Mouse (Mus musculus): Measurements from ENCODE around the gene Tcfl5.

Tcfl5 gene

GRCm38 (mm10) chr2:180642555-180643260 lies at the start of gene Tcfl5:
TSS of gene Tcfl5 (minus strand) at chr2:180642708.
- DNase-seq = no peak

- no peak for DNase-seq
These were observed 47.3 kb upstream of the Tcfl5 start for GRCm38 (mm10) chr2:180689841-180690240.

DNA sequence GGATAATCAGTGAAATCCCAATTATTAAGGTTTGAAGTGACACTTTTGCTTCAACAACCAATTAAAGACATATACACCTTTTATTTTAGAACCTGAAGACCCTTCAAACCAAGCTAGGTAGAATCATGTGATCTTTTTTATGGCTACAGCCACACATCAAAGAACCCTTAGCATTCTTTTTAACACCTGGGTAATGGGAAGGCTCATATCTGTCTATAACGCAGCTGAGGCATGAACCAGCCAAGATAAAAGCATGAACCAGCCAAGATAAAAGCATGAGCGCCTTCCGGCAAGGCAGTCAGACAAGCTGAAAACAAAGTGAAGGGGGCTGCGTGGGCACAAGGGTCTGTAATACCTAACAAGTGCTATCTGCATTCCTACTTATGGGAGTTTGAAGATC lies 41.5 kb upstream of the Tcfl5 start:
- no peak for DNase-seq

DNA sequence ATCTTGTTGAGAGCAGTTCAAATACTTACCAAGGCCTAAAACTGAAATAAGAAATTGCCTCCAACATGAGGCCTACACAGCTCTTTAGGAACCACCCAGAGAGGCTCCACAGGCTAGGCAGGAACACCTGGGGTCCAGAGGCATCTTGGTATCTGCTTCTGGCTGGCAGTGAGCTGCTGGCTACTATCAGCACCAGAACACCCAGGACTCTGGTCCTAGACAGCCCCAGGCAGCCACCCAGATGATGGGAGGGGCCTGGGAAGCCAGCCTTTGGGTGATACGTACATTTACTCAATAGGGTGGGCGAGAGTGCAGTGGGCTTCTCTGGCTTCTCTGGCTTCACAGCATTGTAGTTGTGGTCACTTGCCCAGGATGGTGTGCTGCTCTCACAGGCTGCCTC lies 41.0 kb upstream of the Tcfl5 start:
- DNase-seq = peak; percentile 47

- no peak for DNase-seq
These were observed 38.7 kb upstream of the Tcfl5 start for GRCm38 (mm10) chr2:180681225-180681624.

DNA sequence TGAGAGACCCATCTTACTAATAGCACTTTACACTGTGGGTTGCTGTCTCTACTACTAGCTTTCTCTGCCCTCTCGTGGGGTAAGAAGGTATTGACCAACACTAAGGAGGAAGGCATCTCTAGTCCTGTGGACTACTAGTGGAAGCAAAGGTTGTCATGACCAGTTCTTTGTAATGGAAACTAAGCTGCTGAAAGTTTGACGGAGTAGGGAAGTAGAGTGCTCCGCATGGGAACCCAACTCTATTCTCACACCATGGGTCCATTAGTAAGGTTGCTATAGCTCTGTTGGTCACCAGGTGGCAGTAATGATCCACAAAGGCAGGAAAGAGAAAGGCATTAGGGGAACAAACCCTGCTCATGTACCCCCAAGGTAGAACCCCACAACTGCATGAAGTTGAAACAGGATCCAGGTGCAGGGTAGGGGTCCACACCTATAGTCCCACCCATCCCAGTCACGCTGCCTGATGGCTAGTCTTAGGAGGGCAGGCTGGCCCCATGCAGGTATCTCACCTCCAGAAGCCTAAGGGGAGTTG lies 36.2 kb upstream of the Tcfl5 start:
- DNase-seq = peak; percentile 66

DNA sequence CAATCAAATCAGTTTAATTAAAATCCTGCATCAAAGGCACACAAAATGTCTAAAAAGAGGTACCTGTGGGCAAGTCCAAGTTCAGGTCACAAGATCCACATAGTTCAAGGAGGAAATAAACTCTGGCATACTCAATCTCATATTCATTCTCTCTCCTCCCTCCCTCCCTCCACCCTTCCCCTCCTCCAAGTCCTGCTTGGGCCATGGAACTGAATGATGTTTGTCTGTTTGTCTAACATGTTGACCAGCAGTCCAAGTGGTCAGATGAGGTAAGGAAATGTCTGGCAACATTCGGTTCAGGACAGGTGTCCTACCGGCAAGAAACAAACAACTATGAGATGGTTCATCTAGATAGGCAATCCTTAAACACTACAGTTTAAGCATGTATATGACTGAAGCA lies 34.2 kb upstream of the Tcfl5 start:
- no peak for DNase-seq

DNA sequence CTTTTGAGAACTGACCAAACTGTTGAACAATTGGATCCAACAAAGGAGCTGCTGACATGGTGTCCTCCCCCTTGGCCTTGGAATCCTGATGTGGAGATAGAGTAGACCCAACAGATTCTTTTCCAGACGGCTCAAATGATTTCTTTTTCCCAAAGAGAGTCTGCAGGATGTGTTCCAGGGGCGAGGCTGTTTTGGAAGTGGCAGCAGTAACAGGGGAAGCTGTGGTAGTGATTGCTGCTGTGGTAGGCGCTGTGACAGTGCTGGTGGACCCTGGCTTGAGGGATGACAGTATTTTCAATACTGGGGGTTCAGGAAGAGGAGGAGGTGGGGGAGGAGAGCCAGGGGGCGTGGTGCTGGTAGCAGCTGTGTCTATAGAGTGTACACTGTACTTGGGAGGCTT lies 19.5 kb upstream of the Tcfl5 start:
- DNase-seq = no peak

DNA sequence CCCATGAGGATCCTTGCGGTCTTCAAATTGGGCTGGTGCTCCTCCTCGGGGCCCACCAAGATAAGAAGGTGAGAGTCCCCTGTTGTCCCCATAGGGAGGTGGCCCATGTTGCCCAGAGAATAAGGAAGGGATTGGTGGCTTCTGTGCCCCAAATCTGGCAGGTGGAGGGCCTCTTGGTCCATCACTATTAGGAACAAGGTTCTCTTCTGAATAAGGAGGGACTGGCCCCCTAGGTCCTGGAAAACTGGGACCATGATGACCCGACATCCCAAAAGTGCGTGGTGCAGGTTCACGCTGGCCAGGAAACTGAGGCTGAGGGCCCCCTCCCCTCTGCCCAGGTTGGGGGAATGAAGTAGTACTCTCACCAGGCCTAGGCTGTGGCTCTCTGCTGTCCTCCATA lies 18.0 kb upstream of the Tcfl5 start:
- no peak for DNase-seq

- no peak for DNase-seq
These were observed 17.0 kb upstream of the Tcfl5 start for GRCm38 (mm10) chr2:180659353-180660150.

DNA sequence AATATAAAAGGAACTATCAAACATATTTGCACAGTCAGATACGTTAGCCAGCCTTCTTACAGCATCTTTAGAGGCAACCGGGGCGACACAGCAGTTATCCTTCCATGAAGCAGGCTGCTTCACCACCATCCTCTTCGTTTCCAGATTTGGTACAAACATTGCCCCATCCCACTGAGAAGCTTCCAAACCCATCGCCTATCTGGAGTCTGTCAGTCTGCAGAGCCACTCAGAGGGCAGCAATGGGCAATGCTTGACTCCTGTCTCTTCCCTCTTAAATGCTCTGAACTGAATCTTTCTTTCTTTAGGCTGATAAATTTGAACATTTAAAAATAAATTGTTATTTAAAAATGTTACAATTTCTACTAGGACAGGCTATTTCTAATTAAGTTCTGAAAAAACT lies 15.9 kb upstream of the Tcfl5 start:
- no peak for DNase-seq

- peak; percentile 70 for DNase-seq
These were observed 15.0 kb upstream of the Tcfl5 start for GRCm38 (mm10) chr2:180657394-180658013.

- DNase-seq = no peak
These were observed 12.6 kb upstream of the Tcfl5 start for GRCm38 (mm10) chr2:180655150-180655549.

- DNase-seq = no peak
These were observed 12.2 kb upstream of the Tcfl5 start for GRCm38 (mm10) chr2:180654666-180655065.

DNA sequence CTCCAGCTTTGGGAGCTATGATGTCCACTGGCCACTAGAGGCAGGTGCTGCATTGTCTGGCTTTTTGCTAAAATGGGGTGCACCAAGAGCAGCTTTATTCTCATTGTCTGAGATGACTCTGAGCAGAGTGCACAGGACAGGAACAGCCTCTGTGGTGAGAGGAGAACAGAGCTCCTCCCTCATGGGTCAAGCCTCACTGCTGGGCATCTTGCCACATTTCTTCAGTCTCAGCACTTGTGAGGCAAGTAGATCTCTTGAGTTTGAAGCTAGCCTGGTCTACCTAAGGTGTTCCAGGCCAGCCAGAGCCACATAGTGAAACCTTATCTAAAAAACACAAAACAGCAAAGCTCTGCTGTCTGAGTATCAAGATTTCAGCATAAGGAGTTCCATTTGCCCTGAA lies 4.3 kb upstream of the Tcfl5 start:
- DNase-seq = no peak

DNA sequence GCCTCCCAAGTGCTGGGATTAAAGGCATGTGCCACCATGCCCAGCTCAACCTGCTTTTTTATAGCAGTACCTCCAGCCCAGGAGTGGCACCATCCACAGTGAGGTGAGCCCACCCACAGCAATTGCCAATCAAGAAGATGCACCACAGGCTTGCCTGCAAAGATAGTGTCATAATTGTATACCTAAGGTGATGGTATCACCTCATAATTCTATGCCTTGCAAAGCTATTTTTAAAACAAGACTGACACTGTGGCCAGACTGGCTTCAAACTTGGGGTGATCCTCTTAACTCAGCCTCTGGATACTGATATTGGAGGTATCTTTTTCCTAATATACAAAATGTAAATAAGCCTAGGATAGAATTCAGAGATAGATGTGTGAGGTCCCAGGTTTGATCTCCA lies 1.1 kb upstream of the Tcfl5 start:
- DNase-seq = no peak

GRCm38 (mm10) chr2:180641576-180642554 lies 643 bp downstream of the Tcfl5 start:
- DNase-seq = no peak

GRCm38 (mm10) chr2:180611882-180612281 lies 30.6 kb downstream of the Tcfl5 start:
- no peak for DNase-seq

DNA sequence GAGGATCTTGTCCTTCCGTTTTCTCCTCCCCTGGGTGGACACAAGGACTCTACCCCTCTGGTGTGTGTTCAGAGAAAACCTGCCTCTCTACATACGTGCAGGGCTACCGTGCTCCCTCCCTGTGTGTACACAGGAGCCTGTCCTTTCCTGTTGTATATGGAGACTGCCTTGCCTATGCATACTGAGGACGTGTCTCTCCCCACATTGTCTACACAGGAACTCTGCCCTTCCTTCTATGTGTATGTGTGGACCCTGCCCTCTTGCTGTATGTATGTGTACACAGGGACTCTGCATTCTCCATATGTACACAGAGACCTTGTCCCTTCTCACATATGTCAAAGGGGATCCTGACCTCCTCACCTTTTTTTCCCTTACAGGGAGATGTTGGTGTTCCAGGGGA lies 32.2 kb downstream of the Tcfl5 start:
- no peak for DNase-seq

GRCm38 (mm10) chr2:180604781-180605180 lies 37.7 kb downstream of the Tcfl5 start:
- DNase-seq = no peak

DNA sequence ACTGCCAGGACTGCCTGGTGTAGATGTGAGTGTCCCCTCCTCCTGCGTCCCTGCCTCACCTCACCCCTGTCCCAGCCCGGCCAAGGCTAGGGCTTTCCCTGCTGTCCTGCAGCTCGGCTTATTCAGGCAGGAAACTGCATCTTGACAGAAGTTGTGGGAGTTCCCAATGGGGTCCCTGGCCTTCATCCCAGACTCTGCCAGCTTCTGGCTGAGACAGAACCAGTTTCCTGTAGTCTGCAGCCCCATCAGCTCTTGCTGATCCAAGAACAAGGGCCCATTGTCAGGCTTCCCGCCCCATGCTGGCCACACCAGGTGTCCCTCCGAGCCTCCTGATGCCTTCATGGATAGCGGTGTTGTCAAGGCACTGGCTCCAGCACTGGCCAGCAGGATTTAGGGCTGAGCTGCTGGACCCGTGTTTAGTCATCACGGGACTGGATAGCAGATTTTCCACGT lies 41.9 kb downstream of the Tcfl5 start:
- DNase-seq = no peak

GRCm38 (mm10) chr2:180598157-180598705 lies 44.3 kb downstream of the Tcfl5 start:
- DNase-seq = no peak
